Mouse (Mus musculus) layer of hippocampus, adult 18-20 months (tissue): ENCODE results near the gene Rep15. TPM values are rescaled to one million over a fixed set of nuclear protein-coding genes. Genes with fewer than 3 reads are reported as not detected.
A peak's percentile ranks its signal among the peaks of the same experiment; 100 is the strongest.

Experiments used
- DNase-seq, 2 experiments: peaks; one replicate each; pipeline ENCODE4 v3.0.0; 2022; ENCODE audit warnings: low spot score in 2 of 2
- total RNA-seq, 2 experiments: library from RNA; stranded (reverse); gene quantifications; 2 replicates each; pipeline ENCODE4 v1.2.3; 2021

The Rep15 gene
- total RNA-seq, 2 experiments from 2014 or later: 1.1 TPM

GRCm38 (mm10) chr6:147028396-147028795, 4.0 kb upstream of the Rep15 start:
- DNase-seq: no peak

DNA sequence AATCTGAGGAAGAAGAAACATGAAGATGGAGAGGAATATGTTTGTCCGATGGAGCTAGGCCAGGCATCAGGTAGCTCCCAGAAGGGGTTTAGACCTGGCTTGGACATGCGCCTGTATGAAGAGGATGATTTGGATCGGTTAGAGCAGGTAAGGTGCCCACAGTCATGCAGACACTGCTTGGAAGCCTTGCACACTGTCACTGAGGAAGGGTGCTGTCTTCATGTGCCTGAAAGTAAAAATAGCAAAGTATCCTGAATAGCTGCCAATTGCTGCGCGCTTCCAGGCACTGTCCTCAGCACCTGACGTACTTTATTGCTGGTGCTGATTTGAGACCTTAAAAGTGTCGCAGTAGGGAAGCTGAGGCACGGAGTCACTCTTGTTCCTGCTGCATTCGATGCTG, 2.8 kb upstream of the Rep15 start:
- peak in 1 of 2 experiments; percentile 18 for DNase-seq

GRCm38 (mm10) chr6:147030096-147030885, 2.1 kb upstream of the Rep15 start:
- peak in 1 of 2 experiments; percentile 22 for DNase-seq

DNA sequence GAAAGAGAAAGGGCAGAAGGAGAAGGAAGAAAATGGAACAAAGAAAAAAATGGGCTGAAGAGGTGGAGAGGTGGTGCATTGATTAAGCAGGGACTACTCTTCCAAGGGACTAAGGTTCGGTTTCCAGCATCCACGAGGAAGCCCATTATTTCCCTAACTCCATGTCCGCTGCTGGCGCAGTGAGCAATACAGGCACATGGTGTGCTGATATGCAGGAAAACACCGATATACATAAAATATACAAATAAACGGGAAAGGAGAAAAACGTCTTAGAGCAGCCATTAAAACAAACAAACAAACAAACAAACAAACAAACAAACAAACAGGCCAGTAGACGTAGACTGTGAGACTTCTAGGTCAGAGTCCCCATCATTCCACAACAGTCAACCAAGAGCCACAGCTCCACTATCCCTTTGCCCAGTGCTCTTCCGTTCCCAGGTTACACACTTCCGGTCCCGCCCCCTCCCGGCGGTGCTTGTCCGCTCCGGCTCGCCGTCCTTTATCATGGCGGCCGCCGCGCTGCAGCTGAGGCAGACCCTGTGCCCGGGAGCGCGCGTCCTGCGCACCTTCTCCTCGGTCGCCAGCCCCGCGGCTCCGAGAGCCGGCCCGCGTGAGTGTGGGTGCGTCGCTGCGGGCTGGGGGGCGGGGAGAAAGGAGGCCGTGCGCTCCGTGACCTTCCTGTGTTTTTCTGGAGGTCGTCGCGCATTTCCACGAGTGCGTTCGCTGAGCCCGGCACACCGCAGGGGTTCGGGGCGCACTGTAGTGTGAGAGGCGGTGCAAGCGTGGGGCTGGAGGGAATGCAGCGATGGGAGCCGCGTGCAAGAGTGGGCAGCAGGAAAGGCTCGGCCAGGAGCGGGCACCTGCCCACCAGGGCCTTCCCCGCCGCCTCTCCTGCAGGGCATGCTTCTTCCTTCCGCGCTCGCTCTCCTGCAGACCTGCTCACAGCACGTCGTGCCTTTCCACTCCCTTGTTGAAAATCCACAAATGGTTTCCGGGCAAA, 10.2 kb downstream of the Rep15 start, which contains the start of gene Mrps35:
Gene Mrps35, plus strand, starts transcription at position 474 of the 1,000 bp plus-strand sequence.
- peak; percentile 84 to 94 for DNase-seq

DNA sequence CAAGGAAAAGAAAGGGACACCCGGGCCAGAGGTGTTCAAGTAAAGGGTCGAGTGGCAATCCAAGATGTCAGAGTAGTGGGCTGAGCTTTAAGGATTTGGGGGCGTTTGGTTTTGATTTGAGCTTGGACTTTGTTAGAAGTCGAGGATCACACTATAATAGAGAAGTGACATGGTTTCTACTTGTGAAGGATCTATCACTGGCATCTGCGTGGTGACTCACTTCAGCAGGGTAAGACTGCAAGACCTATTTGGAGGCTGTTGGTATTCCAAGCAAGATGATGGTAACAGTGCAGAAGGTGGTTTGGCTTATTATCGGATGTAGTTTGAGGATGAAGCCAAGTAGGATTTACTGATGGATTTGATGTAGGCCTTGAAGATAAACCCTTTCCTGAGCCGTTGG, 11.2 kb downstream of the Rep15 start:
- DNase-seq: no peak

DNA sequence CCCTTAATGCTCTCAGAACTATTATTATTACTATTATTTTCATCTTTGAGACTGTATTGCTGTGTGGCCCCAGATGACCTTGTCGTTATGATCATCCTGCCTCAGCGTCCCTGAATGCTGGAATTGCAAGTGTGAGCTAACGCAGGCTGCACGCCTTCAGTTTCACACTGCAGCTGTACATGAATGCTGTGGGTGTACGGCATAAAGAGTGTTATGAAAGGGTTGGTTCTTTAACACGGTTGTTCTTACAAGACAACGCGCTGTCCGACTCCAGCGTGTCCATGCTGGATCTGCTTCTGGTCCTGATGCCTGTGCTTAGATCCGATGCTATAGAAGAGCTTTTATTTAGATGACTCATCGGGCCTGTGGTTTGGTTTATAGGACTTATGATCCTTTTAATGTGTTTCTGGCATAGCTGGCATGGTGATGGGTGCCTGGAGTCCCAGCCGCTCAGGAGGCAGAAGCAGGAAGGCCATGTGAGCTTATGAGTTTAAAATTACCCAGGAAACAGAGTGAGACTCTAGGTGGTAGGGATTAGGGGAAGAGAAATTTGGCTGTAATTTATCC, 16.9 kb downstream of the Rep15 start:
- no peak for DNase-seq

- DNase-seq: no peak
Observed at GRCm38 (mm10) chr6:147051666-147052065, 19.3 kb downstream of the Rep15 start.

GRCm38 (mm10) chr6:147052440-147052839, 20.1 kb downstream of the Rep15 start:
- no peak for DNase-seq

GRCm38 (mm10) chr6:147053785-147054646, 21.6 kb downstream of the Rep15 start:
- no peak for DNase-seq

DNA sequence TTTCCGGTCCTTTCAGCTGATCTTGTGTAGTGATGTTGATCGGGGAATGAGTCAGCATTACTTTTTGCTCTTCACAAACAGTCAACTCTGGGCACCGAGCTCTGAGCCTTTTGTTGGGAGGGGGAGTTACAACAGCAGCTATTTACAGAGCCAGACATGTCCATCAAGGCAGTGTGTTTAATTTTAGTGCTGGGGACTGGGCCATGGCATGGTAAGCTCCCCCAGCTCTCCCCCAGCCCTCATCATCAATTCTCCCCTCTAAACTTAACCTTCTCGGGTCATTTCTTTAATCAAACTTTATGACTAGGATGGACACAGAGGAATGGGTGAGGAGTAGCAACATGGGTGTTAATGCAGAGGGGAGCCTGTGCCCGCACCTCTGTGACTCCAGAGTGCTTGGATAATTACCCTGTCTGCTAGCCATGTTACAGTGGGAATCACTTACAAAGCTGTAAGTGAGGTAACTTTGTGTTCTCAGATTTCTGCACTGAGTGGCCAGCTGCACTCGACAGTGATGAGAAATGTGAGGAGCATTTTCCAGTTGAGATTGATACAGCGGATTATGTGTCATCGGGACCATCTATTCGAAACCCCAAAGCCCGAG, 23.1 kb downstream of the Rep15 start:
- no peak for DNase-seq

GRCm38 (mm10) chr6:147059326-147059725, 26.9 kb downstream of the Rep15 start:
- no peak for DNase-seq

- no peak for DNase-seq
Observed at GRCm38 (mm10) chr6:147061630-147062029, 29.2 kb downstream of the Rep15 start.

DNA sequence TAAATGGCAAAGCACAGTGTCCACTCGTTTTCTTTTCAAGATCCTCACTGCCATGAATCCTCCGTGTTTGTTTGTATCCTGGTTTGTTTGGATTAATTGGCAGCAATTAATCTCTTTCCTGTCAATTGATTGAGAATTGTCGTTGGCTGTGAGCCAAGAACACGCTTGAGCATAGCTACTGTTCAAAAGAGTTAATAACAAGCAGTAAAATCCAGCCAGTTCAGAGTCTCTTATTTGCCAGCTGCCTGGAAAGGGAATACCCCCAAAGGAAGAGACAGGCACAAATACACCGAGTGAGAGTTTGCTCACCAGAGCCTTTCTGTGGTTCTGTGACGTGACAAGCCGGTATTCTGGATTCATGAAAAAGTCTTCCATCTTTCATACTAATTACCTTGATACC, 29.6 kb downstream of the Rep15 start:
- no peak for DNase-seq

DNA sequence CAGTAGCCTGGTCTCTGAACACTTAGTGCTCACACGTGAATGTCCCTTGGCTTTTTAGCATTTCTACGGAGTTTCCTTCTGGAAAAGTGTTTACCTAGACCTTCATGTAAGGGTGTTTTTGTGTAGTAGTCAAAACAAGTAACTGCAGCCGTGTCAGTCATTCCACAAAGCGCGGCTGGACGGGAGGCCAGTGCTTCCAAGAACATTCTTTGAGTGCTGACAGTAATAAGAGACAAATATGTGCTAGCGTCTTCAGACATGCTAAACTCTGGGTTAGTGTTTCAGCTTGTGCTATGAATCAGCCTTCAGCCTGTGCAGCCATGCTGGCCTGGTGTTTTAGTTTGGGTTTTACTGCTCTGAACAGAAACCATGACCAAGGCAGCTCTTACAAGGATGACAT, 30.3 kb downstream of the Rep15 start:
- no peak for DNase-seq

DNA sequence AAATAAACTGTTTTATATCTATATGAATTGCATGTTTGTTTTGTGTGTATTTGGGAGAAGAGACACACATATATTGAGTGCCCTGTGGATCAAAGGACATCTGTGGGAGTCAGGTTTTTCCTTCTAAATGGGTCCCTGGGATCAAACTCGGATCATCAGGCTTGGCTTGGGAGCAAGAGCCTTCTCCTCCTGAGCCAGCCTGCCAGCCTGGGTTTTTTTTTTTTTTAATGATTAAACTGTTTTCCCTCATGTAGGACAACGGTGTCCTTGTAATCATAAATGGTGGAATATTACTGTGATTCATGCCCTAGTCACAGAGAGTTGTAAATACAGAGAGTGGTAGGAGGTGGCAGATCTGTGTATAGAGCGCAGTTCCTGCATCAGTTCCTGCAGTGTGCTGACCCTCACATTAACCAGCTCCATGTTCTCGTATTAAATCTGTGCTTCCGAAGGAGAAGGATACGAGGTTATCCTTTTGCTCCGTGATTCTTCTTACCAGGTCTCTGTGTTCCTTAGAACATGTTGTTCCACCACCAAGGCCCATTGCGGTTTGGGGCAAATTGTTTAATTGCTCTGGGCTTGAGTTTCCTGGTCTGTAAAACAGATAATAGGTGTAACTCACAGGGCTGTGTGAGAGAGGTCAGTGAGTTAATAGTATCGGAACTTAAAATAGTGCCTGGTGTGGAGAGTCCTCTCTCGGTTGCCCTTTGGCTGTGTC, 32.0 kb downstream of the Rep15 start:
- DNase-seq: no peak

GRCm38 (mm10) chr6:147064944-147065261, 32.5 kb downstream of the Rep15 start:
- DNase-seq: no peak

DNA sequence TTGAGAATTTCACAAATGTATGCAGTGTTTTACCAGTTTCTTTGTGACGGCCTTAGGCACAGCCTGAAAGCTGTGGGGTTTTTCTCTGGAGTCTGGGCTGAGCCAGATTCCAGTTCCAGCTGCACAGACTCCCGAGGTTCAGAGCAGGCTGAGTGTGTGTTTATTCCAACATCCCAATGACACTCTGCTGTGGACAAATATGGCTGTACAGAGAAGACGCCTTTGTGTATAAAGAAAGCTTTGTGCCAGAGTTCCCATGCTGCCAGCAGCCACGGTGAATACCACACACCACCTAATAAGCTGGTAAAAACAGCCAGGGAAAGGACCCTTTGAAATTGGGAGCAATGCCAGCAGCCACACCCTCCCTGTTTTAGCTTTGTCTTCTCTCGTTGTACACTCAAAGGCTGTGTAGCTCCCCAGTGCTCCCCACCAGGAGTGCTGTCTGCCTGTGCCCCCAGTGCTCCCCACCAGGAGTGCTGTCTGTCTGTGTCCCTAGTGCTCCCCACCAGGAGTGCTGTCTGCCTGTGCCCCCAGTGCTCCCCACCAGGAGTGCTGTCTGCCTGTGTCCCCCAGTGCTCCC, 43.5 kb downstream of the Rep15 start:
- no peak for DNase-seq

DNA sequence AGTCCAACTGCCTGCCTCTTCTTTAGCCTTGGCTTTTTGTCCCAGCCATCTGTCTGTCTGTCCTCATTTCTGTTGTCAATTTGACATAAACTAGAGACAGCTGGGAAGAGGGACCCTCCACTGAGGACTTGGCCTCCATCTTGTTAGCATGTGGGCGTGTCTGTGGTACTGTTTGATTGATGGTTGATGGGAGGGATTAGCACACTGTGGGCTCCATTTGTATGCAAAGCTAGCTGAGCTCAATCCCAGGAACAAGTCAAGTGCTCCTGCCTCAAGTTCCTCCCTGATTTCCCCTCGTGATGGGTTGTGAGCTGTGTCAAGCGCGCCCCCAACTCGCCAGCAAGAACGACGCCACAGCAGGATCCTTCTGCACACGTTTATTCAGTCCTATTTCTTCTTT, 44.5 kb downstream of the Rep15 start:
- no peak for DNase-seq

- DNase-seq: no peak
Observed at GRCm38 (mm10) chr6:147079919-147080318, 47.5 kb downstream of the Rep15 start.
